In the genomic region with DNA sequence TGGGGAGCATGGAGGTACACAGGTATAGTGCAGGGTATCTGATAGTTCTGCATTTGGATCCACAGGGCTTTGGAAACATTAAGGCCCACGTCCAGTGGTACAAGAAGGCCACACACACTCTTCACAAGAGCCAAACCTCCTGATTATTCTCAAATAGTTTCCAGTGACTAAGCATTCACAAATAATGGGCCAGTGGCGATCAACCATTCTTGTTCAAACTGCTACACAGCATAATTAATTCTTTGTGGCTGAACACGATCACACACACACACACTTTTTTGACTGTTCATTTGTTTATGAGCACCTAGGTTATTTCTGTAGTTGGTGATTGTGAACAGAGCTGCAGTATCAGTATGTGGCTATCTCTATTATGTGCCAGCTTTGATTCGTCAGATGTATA, we compare ENCODE assay signal across 13 mouse cellular contexts.
"Had no signal": no experiment of that assay in that cellular context is flagged by ENCODE, and none has a peak within 500 bp of the region (broad histone marks: within the 10 kb centered on the region; RNA-seq: fewer than 3 reads in every experiment).

No protein-coding gene starts in this region.

- DNase-seq: gastrocnemius, adult 2 months; gastrocnemius, postnatal 10 days; gastrocnemius, postnatal 25 days; heart, adult 2 months; heart, postnatal 14 days; heart, postnatal 4 days; kidney, adult 18-20 months; kidney, adult 8-10 months; kidney, postnatal 10 days; kidney, postnatal 25 days; kidney, postnatal 4 days; liver; liver, embryonic 13.5 days had no signal
